Mouse (Mus musculus): ENCODE results near the gene Rabl3. TPM values are rescaled to one million over a fixed set of nuclear protein-coding genes. Genes with fewer than 3 reads are reported as not detected.

Gene Rabl3
- polyA plus RNA-seq, 1 experiment: 8.4 TPM

DNA sequence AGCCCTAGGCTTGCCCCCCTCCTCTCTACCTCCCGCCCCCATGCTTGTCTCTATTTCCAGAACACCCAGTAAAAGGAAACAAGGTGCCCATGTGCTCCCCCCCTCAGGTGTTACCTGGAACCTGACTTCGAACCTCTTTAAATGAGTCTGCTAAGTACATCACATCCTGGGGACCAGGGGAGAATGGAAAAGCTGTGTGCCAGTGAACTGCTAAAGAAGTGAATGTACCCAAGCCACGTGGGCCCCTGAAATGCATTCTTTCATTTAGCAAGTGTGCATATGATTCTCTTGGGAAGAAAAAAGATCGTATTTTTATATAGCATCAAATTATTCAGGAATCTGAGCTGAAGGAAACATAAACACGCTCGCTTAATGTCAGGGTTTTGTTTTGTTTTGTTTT, 44.1 kb downstream of the Rabl3 start:
- TF ChIP-seq USF1 (IDR thresholded peaks at IDR 0.05; ENCODE audit: low read depth) (no peak), FOSL1 (IDR thresholded peaks at IDR 0.05; ENCODE audit: insufficient read depth, low read length, poor library complexity, severe bottlenecking) (no peak), CTCF (IDR thresholded peaks at IDR 0.05; ENCODE audit: control insufficient read depth, insufficient read depth, insufficient read length) (no peak), MYOD1 (IDR thresholded peaks at IDR 0.05; ENCODE audit: control insufficient read depth, insufficient read length, low read depth) (no peak), MAX (IDR thresholded peaks at IDR 0.05) (no peak), MYOG (IDR thresholded peaks at IDR 0.05; ENCODE audit: control insufficient read depth, extremely low read depth, insufficient read length) (no peak), CEBPB (IDR thresholded peaks at IDR 0.05; ENCODE audit: low read depth) (no peak)
- Histone ChIP-seq H3K79me2 (ENCODE audit: control insufficient read depth, insufficient read depth) (no peaks in the 10 kb centered on the region), H3K79me3 (ENCODE audit: low read depth) (no peaks in the 10 kb centered on the region), H3K4me3 (ENCODE audit: insufficient read depth, poor library complexity, severe bottlenecking) (no peak overlapping the region), H3K27me3 (ENCODE audit: control insufficient read depth, insufficient read depth, insufficient read length) (no peaks in the 10 kb centered on the region), H3K36me3 (ENCODE audit: control insufficient read depth, insufficient read depth) (no peaks in the 10 kb centered on the region), H3ac (ENCODE audit: control insufficient read depth, insufficient read length, low read depth) (no peak overlapping the region)

DNA sequence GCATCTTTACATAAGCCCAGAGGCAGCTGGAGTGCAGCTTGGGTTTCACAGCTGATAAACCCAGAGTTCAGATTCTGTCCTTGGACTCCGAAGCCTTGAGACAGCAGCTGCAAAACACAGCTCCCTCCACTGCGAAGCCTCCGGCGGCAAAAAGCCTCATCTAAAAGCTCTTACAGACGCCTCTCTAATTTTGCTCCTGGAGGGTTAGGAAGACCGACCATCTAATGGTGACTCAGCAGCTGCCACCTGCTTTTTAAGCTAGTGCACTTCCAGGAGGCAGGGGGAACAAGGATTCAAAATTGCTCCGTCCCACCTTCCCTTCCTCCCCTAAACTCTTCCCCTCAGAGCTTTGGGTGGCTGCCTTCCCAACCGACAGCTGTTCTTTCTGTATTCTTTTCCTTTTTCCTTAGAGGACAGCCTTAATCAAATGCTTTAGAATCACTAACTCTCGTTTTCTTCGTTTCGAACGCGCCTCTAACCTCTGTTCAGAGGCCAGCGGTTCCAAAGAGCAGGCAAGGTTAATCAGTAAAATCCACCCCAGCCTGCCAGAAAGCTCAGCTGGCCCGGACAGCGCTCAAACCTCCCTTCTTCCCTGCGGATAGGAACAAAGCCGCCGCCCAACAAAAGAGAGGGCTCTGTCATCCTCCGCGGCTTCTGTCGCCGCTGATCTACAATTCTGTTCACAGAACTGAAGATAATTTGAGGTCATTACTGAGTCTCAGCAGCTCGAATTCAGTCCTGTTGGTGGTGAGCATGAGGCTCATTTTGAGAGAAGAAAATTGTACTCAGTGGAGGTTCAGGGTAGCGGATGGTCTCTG, 44.7 kb downstream of the Rabl3 start:
- H3K36me3 ChIP-seq (ENCODE audit: control insufficient read depth, insufficient read depth): no peaks in the 10 kb centered on the region
- H3ac ChIP-seq (ENCODE audit: control insufficient read depth, insufficient read length, low read depth): no peak overlapping the region
- H3K4me3 ChIP-seq (ENCODE audit: insufficient read depth, poor library complexity, severe bottlenecking): no peak overlapping the region
- no peaks in the 10 kb centered on the region for H3K79me2 ChIP-seq (ENCODE audit: control insufficient read depth, insufficient read depth)
- H3K27me3 ChIP-seq (ENCODE audit: control insufficient read depth, insufficient read depth, insufficient read length): no peaks in the 10 kb centered on the region
- TF ChIP-seq CEBPB (IDR thresholded peaks at IDR 0.05; ENCODE audit: low read depth): no peak
- TF ChIP-seq CTCF (IDR thresholded peaks at IDR 0.05; ENCODE audit: control insufficient read depth, insufficient read depth, insufficient read length): no peak
- TF ChIP-seq MAX (IDR thresholded peaks at IDR 0.05): no peak
- no peak for TF ChIP-seq MYOG (IDR thresholded peaks at IDR 0.05; ENCODE audit: control insufficient read depth, extremely low read depth, insufficient read length)
- TF ChIP-seq FOSL1 (IDR thresholded peaks at IDR 0.05; ENCODE audit: insufficient read depth, low read length, poor library complexity, severe bottlenecking): no peak
- TF ChIP-seq MYOD1 (IDR thresholded peaks at IDR 0.05; ENCODE audit: control insufficient read depth, insufficient read length, low read depth): no peak
- TF ChIP-seq USF1 (IDR thresholded peaks at IDR 0.05; ENCODE audit: low read depth): no peak
- no peaks in the 10 kb centered on the region for H3K79me3 ChIP-seq (ENCODE audit: low read depth)

DNA sequence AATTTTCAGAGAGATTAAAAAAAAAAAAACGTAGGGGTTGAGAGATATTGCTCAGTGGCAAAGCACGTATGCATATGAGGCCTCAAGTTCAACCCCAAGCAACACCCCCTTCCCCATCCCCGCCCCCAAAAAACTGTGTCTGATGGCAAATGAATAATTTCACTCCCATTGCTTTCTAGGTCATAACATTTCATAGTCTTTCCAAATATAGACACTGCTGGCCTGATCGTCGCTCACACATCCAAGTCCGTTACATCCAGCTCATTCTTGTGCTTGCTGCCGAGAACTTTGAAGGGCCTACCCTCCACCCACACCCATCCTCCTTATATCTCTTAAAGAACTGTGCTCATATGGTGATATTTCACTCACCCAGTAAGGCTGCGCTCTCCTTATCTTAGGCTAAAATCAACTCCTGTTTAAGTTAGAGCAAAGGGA, 45.5 kb downstream of the Rabl3 start:
- no peak overlapping the region for H3K4me3 ChIP-seq (ENCODE audit: insufficient read depth, poor library complexity, severe bottlenecking)
- no peaks in the 10 kb centered on the region for H3K27me3 ChIP-seq (ENCODE audit: control insufficient read depth, insufficient read depth, insufficient read length)
- no peak overlapping the region for H3ac ChIP-seq (ENCODE audit: control insufficient read depth, insufficient read length, low read depth)

DNA sequence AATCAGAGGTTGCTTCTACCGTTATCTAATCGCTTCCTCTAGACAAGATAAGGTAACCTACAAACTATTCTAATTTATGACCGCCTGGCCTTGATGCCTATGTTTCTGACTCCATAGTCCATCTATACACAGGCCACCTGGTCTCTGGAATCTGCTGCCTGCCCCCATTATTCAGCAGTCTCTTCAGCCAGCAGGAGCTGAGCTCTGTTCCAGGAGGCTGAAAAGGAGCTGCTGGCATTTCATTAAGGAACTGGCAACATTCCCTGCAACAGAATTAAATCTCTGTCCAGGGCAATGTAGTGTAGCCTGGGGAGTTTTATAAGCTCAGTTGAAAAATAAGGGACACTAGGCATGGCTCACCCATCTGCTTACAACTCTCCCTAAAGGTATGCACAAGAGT, 51.2 kb downstream of the Rabl3 start:
- no peak for TF ChIP-seq CEBPB (IDR thresholded peaks at IDR 0.05; ENCODE audit: low read depth)
- no peak for TF ChIP-seq USF1 (IDR thresholded peaks at IDR 0.05; ENCODE audit: low read depth)
- TF ChIP-seq CTCF (IDR thresholded peaks at IDR 0.05; ENCODE audit: control insufficient read depth, insufficient read depth, insufficient read length): no peak
- TF ChIP-seq MAX (IDR thresholded peaks at IDR 0.05): no peak
- no peak for TF ChIP-seq FOSL1 (IDR thresholded peaks at IDR 0.05; ENCODE audit: insufficient read depth, low read length, poor library complexity, severe bottlenecking)
- no peak for TF ChIP-seq MYOD1 (IDR thresholded peaks at IDR 0.05; ENCODE audit: control insufficient read depth, insufficient read length, low read depth)
- no peak for TF ChIP-seq MYOG (IDR thresholded peaks at IDR 0.05; ENCODE audit: control insufficient read depth, extremely low read depth, insufficient read length)
- Histone ChIP-seq H3K79me3 (ENCODE audit: low read depth) (no peaks in the 10 kb centered on the region), H3K36me3 (ENCODE audit: control insufficient read depth, insufficient read depth) (no peaks in the 10 kb centered on the region), H3ac (ENCODE audit: control insufficient read depth, insufficient read length, low read depth) (no peak overlapping the region), H3K4me3 (ENCODE audit: insufficient read depth, poor library complexity, severe bottlenecking) (no peak overlapping the region), H3K79me2 (ENCODE audit: control insufficient read depth, insufficient read depth) (no peaks in the 10 kb centered on the region), H3K27me3 (ENCODE audit: control insufficient read depth, insufficient read depth, insufficient read length) (no peaks in the 10 kb centered on the region)

More for the DNA sequence above, 45.5 kb downstream of the Rabl3 start:
- Histone ChIP-seq H3K36me3 (ENCODE audit: control insufficient read depth, insufficient read depth) (no peaks in the 10 kb centered on the region), H3K79me2 (ENCODE audit: control insufficient read depth, insufficient read depth) (no peaks in the 10 kb centered on the region), H3K79me3 (ENCODE audit: low read depth) (no peaks in the 10 kb centered on the region)
- TF ChIP-seq MAX (IDR thresholded peaks at IDR 0.05) (no peak), MYOG (IDR thresholded peaks at IDR 0.05; ENCODE audit: control insufficient read depth, extremely low read depth, insufficient read length) (no peak)

DNA sequence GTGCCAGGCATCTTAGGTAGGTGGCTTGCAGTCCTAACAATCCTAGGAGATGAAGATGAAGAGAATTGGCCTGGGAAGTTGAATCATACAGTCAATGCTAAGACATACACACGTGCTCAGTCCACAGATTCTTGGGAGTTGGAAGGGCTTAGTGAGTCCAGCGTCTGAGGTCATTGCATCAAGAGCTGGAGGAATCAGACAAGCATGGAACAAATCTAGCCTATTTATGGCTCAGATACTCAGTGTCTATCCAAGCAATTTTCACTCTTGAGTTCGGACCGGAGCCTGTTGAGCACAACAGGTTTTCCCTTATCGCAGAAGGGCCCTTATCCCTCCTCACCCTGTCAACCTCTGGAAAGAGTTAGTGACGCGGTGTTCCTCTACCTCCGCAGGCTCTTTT, 51.9 kb downstream of the Rabl3 start:
- Histone ChIP-seq H3K36me3 (ENCODE audit: control insufficient read depth, insufficient read depth) (no peaks in the 10 kb centered on the region), H3K4me3 (ENCODE audit: insufficient read depth, poor library complexity, severe bottlenecking) (no peak overlapping the region), H3K79me3 (ENCODE audit: low read depth) (no peaks in the 10 kb centered on the region), H3K27me3 (ENCODE audit: control insufficient read depth, insufficient read depth, insufficient read length) (no peaks in the 10 kb centered on the region), H3ac (ENCODE audit: control insufficient read depth, insufficient read length, low read depth) (no peak overlapping the region), H3K79me2 (ENCODE audit: control insufficient read depth, insufficient read depth) (no peaks in the 10 kb centered on the region)
- TF ChIP-seq FOSL1 (IDR thresholded peaks at IDR 0.05; ENCODE audit: insufficient read depth, low read length, poor library complexity, severe bottlenecking) (no peak), CEBPB (IDR thresholded peaks at IDR 0.05; ENCODE audit: low read depth) (no peak), USF1 (IDR thresholded peaks at IDR 0.05; ENCODE audit: low read depth) (no peak), MYOG (IDR thresholded peaks at IDR 0.05; ENCODE audit: control insufficient read depth, extremely low read depth, insufficient read length) (no peak), MYOD1 (IDR thresholded peaks at IDR 0.05; ENCODE audit: control insufficient read depth, insufficient read length, low read depth) (no peak), CTCF (IDR thresholded peaks at IDR 0.05; ENCODE audit: control insufficient read depth, insufficient read depth, insufficient read length) (no peak), MAX (IDR thresholded peaks at IDR 0.05) (no peak)
